8 mouse cellular contexts compared by ENCODE assay signal in the genomic region with DNA sequence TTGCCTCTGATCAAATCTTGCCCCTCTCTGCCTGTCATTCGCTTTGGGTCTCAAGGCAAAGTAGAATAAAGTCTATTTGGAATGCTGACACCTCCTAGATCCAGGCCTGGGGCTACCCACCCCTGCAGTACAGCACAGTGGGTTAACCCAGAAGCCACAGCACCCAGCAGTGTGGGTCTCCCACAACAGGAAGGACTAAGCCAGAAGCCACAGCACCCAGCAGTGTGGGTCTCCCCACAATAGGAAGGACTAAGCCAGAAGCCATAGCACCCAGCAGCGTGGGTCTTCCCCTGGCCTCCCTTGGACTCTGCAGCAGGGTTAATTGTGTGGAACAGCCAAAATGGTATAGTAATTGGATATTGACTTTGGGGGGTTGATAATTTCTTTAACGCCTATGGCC.
A peak's percentile ranks its signal among the peaks of the same experiment; 100 is the strongest.
DNase-seq lines count a peak whose midpoint lies in the region; ATAC-seq lines count a peak whose summit lies in the region.

No protein-coding gene starts in this region.

- no peak overlapping the region for H3K27ac ChIP-seq in forebrain, embryonic 16.5 days (ENCODE audit: low read length)
- H3K27ac ChIP-seq in forebrain, embryonic 14.5 days (ENCODE audit: low read depth, low read length): no peak overlapping the region
- no peak overlapping the region for H3K27ac ChIP-seq in limb, embryonic 12.5 days
- H3K27ac ChIP-seq in limb, embryonic 10.5 days: no peak overlapping the region

- WGBS in forebrain, embryonic 16.5 days: 49% methylated on average over 3 of the region's 3 CpGs
- 61% methylated on average over 3 of the region's 3 CpGs for WGBS in forebrain, embryonic 14.5 days
- WGBS in limb, embryonic 12.5 days: 77% methylated on average over 3 of the region's 3 CpGs
- WGBS in limb, embryonic 10.5 days: 78% methylated on average over 3 of the region's 3 CpGs

- H3K9ac ChIP-seq in forebrain, embryonic 16.5 days (replicated peaks; ENCODE audit: low read depth, low read length): no peak overlapping the region
- no peak overlapping the region for H3K9ac ChIP-seq in forebrain, embryonic 14.5 days (ENCODE audit: low read length)
- H3K9ac ChIP-seq in limb, embryonic 12.5 days (replicated peaks): no peak overlapping the region

- no peak overlapping the region for H3K4me2 ChIP-seq in forebrain, embryonic 16.5 days (ENCODE audit: low read length)
- H3K4me2 ChIP-seq in forebrain, embryonic 14.5 days (ENCODE audit: low read length): no peak overlapping the region
- peak overlapping the region; percentile 53; the same call in 1 of the 2 replicates for H3K4me2 ChIP-seq in limb, embryonic 12.5 days

- no peaks in the 10 kb centered on the region for H3K27me3 ChIP-seq in forebrain, embryonic 16.5 days (replicated peaks; ENCODE audit: control insufficient read depth, insufficient read depth, low read length)
- no peaks in the 10 kb centered on the region for H3K27me3 ChIP-seq in forebrain, embryonic 14.5 days (replicated peaks; ENCODE audit: control insufficient read depth, insufficient read depth, low read length)
- peaks cover 6% of the 10 kb centered on the region; the same call in 1 of the 2 replicates for H3K27me3 ChIP-seq in limb, embryonic 12.5 days
- H3K27me3 ChIP-seq in limb, embryonic 10.5 days (ENCODE audit: low read depth, poor library complexity, severe bottlenecking): no peaks in the 10 kb centered on the region

- peak; percentile 39; the same call in 1 of the 2 replicates for ATAC-seq in forebrain, embryonic 16.5 days
- no peak for ATAC-seq in forebrain, embryonic 14.5 days
- ATAC-seq in limb, embryonic 12.5 days (ENCODE audit: insufficient number of reproducible peaks, insufficient read depth, low FRiP score, low TSS enrichment, low read depth): no peak
- 0 out of 2 replicates have a peak, but pooled peaks have one; percentile 18 for ATAC-seq in megakaryocyte progenitor cell, adult 5-6 weeks (replicated peaks; ENCODE audit: poor library complexity)

- H3K4me3 ChIP-seq in forebrain, embryonic 16.5 days (replicated peaks; ENCODE audit: low read length): no peak overlapping the region
- H3K4me3 ChIP-seq in forebrain, embryonic 14.5 days (ENCODE audit: low read depth, low read length): no peak overlapping the region
- H3K4me3 ChIP-seq in limb, embryonic 12.5 days (replicated peaks): no peak overlapping the region
- no peak overlapping the region for H3K4me3 ChIP-seq in limb, embryonic 10.5 days

- H3K4me1 ChIP-seq in forebrain, embryonic 16.5 days (replicated peaks; ENCODE audit: control insufficient read depth, insufficient read depth, low read length): peaks cover 22% of the 10 kb centered on the region
- peaks cover 16% of the 10 kb centered on the region for H3K4me1 ChIP-seq in forebrain, embryonic 14.5 days (ENCODE audit: control insufficient read depth, insufficient read depth, low read length)
- peaks cover 26% of the 10 kb centered on the region for H3K4me1 ChIP-seq in limb, embryonic 12.5 days (replicated peaks)
- peaks cover 13% of the 10 kb centered on the region for H3K4me1 ChIP-seq in limb, embryonic 10.5 days

- H3K36me3 ChIP-seq in forebrain, embryonic 16.5 days (ENCODE audit: control insufficient read depth, insufficient read depth): no peaks in the 10 kb centered on the region
- H3K36me3 ChIP-seq in forebrain, embryonic 14.5 days (ENCODE audit: control insufficient read depth, insufficient read depth, low read length): no peaks in the 10 kb centered on the region
- H3K36me3 ChIP-seq in limb, embryonic 12.5 days: no peaks in the 10 kb centered on the region
- no peaks in the 10 kb centered on the region for H3K36me3 ChIP-seq in limb, embryonic 10.5 days

- no peaks in the 10 kb centered on the region for H3K9me3 ChIP-seq in forebrain, embryonic 16.5 days (ENCODE audit: control insufficient read depth, low read length)
- no peaks in the 10 kb centered on the region for H3K9me3 ChIP-seq in forebrain, embryonic 14.5 days (replicated peaks; ENCODE audit: control insufficient read depth, low read length)
- H3K9me3 ChIP-seq in limb, embryonic 12.5 days: no peaks in the 10 kb centered on the region
- H3K9me3 ChIP-seq in limb, embryonic 10.5 days (replicated peaks): no peaks in the 10 kb centered on the region

- no peak for DNase-seq in forebrain, embryonic 14.5 days (ENCODE audit: low spot score)
- no peak for DNase-seq in limb, embryonic 10.5 days (ENCODE audit: low spot score)
- DNase-seq in thymus, postnatal 4 days: peak; percentile 35
- DNase-seq in right cerebral cortex, adult 2 months (ENCODE audit: low spot score in 2 of 2): no peak
- DNase-seq in cerebellum, adult 11 months: no peak

Comparison
In these comparisons a context has a peak if more than half of its experiments do, and no peak if none do; other contexts are left out.
1. ATAC-seq: peak in forebrain, embryonic 16.5 days (single experiment) and megakaryocyte progenitor cell, adult 5-6 weeks (single experiment); none in forebrain, embryonic 14.5 days (single experiment) and limb, embryonic 12.5 days (single experiment).